Mouse (Mus musculus) midbrain, embryonic 15.5 days (tissue): ENCODE measurements around the gene Aff4. TPM values are rescaled to one million over a fixed set of nuclear protein-coding genes. Genes with fewer than 3 reads are reported as not detected.
A peak's percentile ranks its signal among the peaks of the same experiment; 100 is the strongest.

Experiments
- ATAC-seq: fragments of 200-750 bp; cut with Nextera tagmentation; replicated peaks from 2 replicates; pipeline ENCODE4 v1.8.0; 2017; ENCODE audit warnings: moderate TSS enrichment
- H3K27ac ChIP-seq: fragments of 300-500 bp; sonication (generic); 2 replicates; pipeline ENCODE4 v1.5.1; 2015; ENCODE audit warnings: mild to moderate bottlenecking, inconsistent platforms
- H3K27me3 ChIP-seq: fragments of 300-500 bp; sonication (generic); replicated peaks from 2 replicates; pipeline ENCODE4 v1.6.1; 2015; ENCODE audit warnings: inconsistent platforms
- H3K36me3 ChIP-seq: fragments of 300-500 bp; sonication (generic); replicated peaks from 2 replicates; pipeline ENCODE4 v1.6.1; 2015; ENCODE audit warnings: inconsistent platforms
- H3K4me1 ChIP-seq: fragments of 300-500 bp; sonication (generic); 2 replicates; pipeline ENCODE4 v1.6.1; 2015; ENCODE audit warnings: inconsistent platforms
- H3K4me2 ChIP-seq: fragments of 300-500 bp; sonication (generic); 2 replicates; pipeline ENCODE4 v1.6.1; 2015; ENCODE audit warnings: inconsistent platforms, mild to moderate bottlenecking, moderate library complexity
- H3K4me3 ChIP-seq: fragments of 300-500 bp; sonication (generic); 2 replicates; pipeline ENCODE4 v1.5.1; 2015; ENCODE audit warnings: mild to moderate bottlenecking, inconsistent platforms
- H3K9ac ChIP-seq: fragments of 300-500 bp; sonication (generic); 2 replicates; pipeline ENCODE4 v1.6.1; 2015; ENCODE audit warnings: mild to moderate bottlenecking, inconsistent platforms
- H3K9me3 ChIP-seq: fragments of 300-500 bp; sonication (generic); 2 replicates; pipeline ENCODE4 v1.6.1; 2016; ENCODE audit warnings: inconsistent platforms
- WGBS: fragments of 180-500 bp; shearing (Covaris S2); methylation state at CpG from one replicate; pipeline ENCODE4 v1.1.7; 2015; ENCODE audit warnings: mixed read lengths; 5-methylcytosine and 5-hydroxymethylcytosine counted together
- polyA plus RNA-seq: library from polyadenylated mRNA; unstranded; fragments of >200 nt; fragmentation: Nextera tagmentation; extraction: Ambion mirVana; gene quantifications from 2 replicates; pipeline ENCODE4 v1.2.1, GENCODE M21; 2015

Gene Aff4
- polyA plus RNA-seq, 1 experiment from 2014 or later, result 72.6 TPM

DNA sequence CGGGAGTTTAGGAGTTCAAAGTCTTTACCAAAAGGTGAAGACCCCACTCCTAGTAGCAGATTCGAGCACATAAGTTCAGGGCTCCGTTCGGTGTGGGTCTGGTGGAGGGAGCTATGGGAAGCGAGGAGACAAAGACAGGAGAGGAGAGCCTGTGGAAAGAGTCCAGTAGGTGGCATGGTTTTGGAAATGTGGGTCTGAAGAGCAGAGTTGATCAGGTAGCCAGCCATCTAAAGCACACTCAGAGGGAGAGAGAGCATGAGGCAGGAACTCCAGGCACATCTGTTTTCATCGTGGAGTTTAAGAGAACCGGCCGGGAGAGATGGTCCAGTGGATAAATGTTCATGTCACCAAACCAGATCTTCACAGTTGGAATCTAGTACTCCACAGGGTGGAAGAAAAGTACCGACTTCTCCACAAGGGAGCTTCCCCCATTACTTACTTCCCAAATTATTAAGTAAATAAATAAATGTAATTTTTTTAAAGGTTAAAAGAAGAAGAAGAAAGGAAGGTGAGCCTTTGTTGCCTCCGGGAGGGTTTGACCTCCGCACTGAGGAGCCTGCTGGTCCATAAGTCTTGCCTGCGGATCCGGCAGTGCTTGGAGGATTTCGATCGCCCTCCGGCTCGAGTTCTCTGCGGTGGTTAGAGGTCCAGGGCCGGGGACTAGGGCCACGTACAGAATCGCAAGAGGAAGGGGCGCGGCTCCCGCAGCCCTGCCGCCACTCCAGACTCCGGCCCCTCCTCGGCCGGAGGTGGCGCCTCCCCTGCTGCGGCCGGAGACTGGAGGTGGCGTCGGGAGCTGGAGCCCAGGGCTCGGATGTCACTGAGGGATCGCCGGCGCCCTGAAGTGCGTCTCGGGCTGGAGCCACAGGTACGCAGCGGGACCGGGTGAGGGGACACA is 106.1 kb downstream of the Aff4 start, which contains the start of the genes Gm10447 and Shroom1:
Gm10447 (minus strand) TSS at position 637 of the 898 bp plus-strand sequence.
Shroom1 (plus strand) TSS at position 732 of the 898 bp plus-strand sequence.
- Histone ChIP-seq H3K4me3 (peak within 1 kb of the TSS; percentile 47), H3K27me3 (peaks cover 53% of the 10 kb centered on the region), H3K4me1 (peaks cover 11% of the 10 kb centered on the region), H3K27ac (no peak within 1 kb of the TSS), H3K4me2 (peak within 1 kb of the TSS; percentile 80), H3K9me3 (no peaks in the 10 kb centered on the region), H3K9ac (peak within 1 kb of the TSS; percentile 40), H3K36me3 (no peaks in the 10 kb centered on the region)
- ATAC-seq, result peak; percentile 66; the same call in 1 of the 2 replicates
- 4% methylated on average over 41 of the region's 42 CpGs for WGBS

DNA sequence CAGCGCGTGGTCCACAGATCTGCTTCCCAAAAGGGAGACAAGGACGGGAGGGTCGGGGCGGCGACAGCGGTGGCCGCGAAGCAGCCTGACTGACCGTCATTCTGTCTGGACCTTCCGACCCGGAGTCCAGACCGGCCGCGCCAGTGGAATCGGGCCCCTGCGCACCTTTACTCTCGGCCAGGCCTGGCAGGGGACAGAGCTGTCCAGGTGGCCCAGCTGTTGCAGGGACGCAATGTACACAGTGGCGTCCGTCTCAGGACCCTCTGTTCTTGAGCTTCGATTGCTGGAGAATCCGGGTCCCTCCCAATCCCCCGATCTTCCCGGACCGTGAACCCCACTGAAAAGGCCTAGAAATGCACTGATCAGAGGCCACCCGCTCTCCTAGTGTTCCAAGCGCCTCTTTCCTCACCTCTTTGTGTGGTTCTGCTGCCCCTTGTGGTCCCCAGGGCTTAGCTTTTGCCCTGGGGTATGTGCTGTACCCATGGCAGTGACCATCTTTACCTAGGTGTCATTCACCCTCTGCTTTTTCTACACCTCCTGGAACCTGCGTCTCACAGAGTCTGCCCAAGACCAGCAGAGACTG is 106.8 kb downstream of the Aff4 start:
- peak overlapping the region; percentile 40 for H3K9ac ChIP-seq
- H3K27ac ChIP-seq, result no peak overlapping the region
- 5% methylated on average over 29 of the region's 29 CpGs for WGBS
- H3K27me3 ChIP-seq, result peaks cover 61% of the 10 kb centered on the region
- peak overlapping the region; percentile 80 for H3K4me2 ChIP-seq
- no peaks in the 10 kb centered on the region for H3K36me3 ChIP-seq
- no peak for ATAC-seq
- H3K4me3 ChIP-seq, result peak overlapping the region; percentile 47
- H3K9me3 ChIP-seq, result no peaks in the 10 kb centered on the region
- peaks cover 11% of the 10 kb centered on the region for H3K4me1 ChIP-seq

DNA sequence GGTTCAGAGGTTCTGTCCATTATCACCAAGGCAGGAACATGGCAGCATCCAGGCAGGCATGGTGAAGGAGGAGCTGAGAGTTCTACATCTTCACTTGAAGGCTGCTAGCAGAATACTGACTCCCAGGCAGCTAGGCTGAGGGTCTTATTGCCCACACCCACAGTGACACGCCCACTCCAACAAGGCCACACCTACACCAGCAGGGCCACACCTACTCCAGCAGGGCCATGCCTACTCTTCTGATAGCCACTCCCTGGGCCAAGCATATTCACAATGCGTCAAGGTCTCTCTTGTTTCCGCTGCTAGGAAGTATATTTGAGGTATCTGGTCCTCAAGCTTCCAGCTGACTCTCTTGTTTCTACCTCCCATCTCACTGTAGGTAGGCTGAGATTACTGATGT is 108.4 kb downstream of the Aff4 start:
- no peak overlapping the region for H3K9ac ChIP-seq
- H3K4me2 ChIP-seq, result no peak overlapping the region
- no peaks in the 10 kb centered on the region for H3K9me3 ChIP-seq
- 70% methylated on average over 3 of the region's 3 CpGs for WGBS
- no peak for ATAC-seq
- H3K27ac ChIP-seq, result no peak overlapping the region
- no peaks in the 10 kb centered on the region for H3K36me3 ChIP-seq
- H3K4me1 ChIP-seq, result peaks cover 20% of the 10 kb centered on the region
- peaks cover 76% of the 10 kb centered on the region for H3K27me3 ChIP-seq
- H3K4me3 ChIP-seq, result no peak overlapping the region

DNA sequence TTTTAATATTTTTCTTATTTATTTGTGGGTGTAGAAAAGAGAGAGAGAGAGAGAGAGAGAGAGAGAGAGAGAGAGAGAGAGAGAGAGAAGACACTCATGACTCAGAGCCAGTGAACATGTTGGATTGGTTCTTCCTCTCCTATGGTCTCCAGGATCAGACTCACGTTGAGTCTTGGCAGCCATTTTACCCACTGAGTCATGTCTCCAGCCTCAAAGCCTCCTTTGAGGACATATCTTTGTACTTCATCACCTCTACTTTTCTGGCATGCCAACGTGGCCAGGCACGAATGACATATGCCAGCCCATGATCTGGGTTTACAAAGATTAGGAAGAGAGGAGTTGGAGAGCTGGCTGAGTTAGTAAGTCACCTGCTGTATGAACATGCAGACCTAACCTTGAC is 109.6 kb downstream of the Aff4 start:
- Histone ChIP-seq H3K9me3 (peaks cover 3% of the 10 kb centered on the region; the same call in 1 of the 2 replicates), H3K9ac (no peak overlapping the region), H3K4me1 (peaks cover 21% of the 10 kb centered on the region), H3K27me3 (peaks cover 85% of the 10 kb centered on the region), H3K4me2 (no peak overlapping the region), H3K4me3 (no peak overlapping the region), H3K27ac (no peak overlapping the region), H3K36me3 (no peaks in the 10 kb centered on the region)
- no peak for ATAC-seq
- WGBS, result 83% methylated on average over 3 of the region's 3 CpGs

DNA sequence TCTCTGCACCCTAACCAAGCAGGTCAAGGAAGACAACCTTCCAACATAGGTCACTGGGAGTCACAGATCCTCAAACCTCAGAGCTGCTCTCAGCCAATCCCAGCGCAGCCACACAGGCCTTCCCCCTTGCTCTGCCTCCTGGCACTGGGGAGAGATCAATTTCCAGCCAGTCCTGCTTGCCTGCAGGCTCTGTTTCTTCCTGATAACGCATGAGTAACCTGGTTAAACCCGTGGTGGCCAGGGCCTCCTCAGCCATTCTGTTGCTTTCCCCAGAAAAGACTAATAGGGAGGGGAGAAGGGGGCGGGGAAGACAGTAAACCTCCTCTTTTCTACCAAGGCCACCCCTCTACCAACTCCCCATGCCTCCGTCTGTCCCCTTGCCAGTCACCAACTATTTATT is 111.1 kb downstream of the Aff4 start:
- no peak overlapping the region for H3K27ac ChIP-seq
- no peak overlapping the region for H3K4me3 ChIP-seq
- no peaks in the 10 kb centered on the region for H3K36me3 ChIP-seq
- no peak overlapping the region for H3K9ac ChIP-seq
- H3K4me2 ChIP-seq, result no peak overlapping the region
- H3K9me3 ChIP-seq, result peaks cover 3% of the 10 kb centered on the region; the same call in 1 of the 2 replicates
- no peak for ATAC-seq
- H3K27me3 ChIP-seq, result peaks cover 84% of the 10 kb centered on the region
- WGBS, result 19% methylated on average over 5 of the region's 5 CpGs
- H3K4me1 ChIP-seq, result peaks cover 26% of the 10 kb centered on the region

DNA sequence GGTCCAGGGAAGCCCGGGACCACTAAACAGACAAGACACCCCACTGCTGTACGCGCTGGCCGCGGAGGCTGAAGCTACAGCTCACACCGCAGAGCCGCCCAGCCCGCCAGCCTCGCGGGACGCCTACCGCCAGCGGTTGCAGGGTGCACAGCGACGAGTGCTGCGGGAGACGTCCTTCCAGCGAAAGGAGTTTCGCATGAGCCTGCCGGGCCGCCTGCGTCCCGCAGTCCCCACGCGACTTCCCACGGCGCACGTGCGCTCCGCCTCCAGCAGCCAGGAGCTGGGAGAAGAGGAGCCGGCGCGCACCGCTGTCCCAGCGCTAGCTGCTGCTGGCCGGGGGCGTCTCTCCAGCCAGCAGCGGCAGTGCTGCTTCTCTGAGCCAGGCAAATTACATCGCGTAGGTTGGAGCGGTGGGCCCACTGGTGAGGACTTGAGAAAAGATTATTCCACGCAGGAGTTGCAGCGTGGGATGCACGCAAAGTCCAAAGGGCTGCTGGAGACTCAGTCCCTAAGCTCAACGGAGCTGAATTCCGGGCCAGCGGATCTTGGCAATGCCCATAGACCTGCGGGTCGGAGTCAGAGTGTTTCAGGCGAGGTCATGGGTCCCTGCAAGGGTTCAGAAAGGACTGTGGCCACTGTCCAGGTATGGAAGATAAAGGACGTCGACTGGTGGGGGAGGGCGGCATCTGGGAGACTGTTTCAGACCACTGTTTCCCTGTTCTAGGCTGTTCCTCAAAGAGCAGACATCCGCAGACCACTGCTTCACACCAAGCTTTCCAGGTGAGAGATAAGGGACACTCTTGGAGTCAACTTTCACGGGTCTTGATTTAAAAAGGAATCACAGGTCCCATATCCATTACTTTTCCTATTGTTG is 113.2 kb downstream of the Aff4 start:
- ATAC-seq, result peak; percentile 40
- H3K9ac ChIP-seq, result peak overlapping the region; percentile 16; the same call in 1 of the 2 replicates
- peaks cover 19% of the 10 kb centered on the region for H3K4me1 ChIP-seq
- H3K27ac ChIP-seq, result no peak overlapping the region
- no peaks in the 10 kb centered on the region for H3K36me3 ChIP-seq
- peaks cover 3% of the 10 kb centered on the region; the same call in 1 of the 2 replicates for H3K9me3 ChIP-seq
- peaks cover 82% of the 10 kb centered on the region for H3K27me3 ChIP-seq
- 5% methylated on average over 55 of the region's 55 CpGs for WGBS
- H3K4me2 ChIP-seq, result peak overlapping the region; percentile 72
- peak overlapping the region; percentile 38 for H3K4me3 ChIP-seq

DNA sequence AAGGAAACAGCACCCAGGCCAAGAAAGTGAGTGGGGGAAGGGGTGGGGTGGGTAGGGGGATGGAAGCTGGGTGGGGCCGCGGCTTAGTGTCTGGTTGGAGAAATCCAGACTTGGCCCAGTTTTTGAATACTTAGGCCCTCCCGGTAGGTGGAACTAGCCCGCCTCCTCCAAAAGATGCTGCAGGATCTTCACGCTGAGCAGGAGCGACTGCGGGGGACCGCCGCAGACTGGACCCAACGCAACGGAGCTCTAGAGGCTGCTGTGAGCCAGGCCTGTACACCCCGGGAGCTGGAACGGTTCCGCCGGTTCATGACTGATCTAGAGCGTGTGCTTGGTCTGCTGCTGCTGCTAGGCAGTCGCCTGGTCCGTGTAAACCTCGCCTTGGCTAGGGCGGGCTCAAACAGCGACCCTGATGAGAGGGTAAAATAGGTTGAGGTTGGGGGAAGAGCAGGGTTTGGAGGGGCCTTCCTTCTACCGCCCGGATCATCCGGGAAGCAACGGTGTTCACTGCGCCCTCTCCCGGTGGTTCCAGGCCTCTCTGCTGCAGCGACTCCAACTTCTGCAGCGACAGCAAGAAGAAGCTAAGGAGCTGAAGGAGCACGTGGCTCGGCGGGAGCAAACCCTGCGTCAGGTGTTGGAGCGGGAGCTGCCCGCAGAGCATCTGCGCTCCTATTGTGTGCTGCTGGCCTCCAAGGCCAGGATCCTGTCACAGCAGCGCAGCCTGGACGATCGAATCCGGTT is 115.8 kb downstream of the Aff4 start:
- peaks cover 39% of the 10 kb centered on the region for H3K4me1 ChIP-seq
- 5% methylated on average over 40 of the region's 40 CpGs for WGBS
- ATAC-seq, result peak; percentile 40
- no peak overlapping the region for H3K27ac ChIP-seq
- H3K9ac ChIP-seq, result peak overlapping the region; percentile 24; the same call in 1 of the 2 replicates
- H3K36me3 ChIP-seq, result no peaks in the 10 kb centered on the region
- peaks cover 80% of the 10 kb centered on the region for H3K27me3 ChIP-seq
- H3K4me2 ChIP-seq, result peak overlapping the region; percentile 52
- H3K4me3 ChIP-seq, result peak overlapping the region; percentile 30
- H3K9me3 ChIP-seq, result peaks cover 3% of the 10 kb centered on the region; the same call in 1 of the 2 replicates

DNA sequence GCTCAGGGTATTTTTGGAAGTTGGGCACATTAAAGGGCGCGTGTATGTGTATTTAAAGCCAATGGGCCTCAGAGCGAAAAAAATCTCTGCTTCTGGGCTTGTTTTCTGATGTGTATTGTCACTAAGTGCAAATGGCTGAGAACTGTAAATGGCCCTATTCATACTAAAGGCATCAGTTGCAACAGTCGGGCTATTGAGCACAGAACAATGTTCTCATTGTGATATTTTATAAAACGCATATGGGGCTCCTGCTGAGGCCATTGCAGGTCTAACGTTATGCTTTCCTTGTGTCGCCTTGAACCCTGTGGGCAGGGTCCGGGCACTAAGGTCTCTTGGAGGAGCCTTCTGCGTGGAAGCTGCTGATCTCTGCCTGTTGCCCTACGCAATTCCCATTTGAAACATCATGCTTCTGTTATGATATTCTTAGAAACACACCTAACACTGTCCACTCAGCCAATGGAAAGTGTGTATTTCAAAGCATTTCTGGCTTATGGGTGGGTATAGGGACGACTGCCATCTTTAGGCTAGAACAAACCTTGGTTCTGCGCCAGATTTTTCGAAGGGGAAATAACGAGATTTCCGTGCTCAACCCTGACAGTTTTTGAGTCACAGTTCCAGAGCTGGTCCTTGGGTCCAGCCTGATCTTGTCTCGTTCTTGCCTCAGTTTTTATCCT is 118.8 kb downstream of the Aff4 start:
- WGBS, result 32% methylated on average over 16 of the region's 16 CpGs
- no peak overlapping the region for H3K9ac ChIP-seq
- H3K36me3 ChIP-seq, result no peaks in the 10 kb centered on the region
- H3K27ac ChIP-seq, result no peak overlapping the region
- peaks cover 28% of the 10 kb centered on the region for H3K4me1 ChIP-seq
- H3K4me2 ChIP-seq, result peak overlapping the region; percentile 54
- peaks cover 2% of the 10 kb centered on the region; the same call in 1 of the 2 replicates for H3K9me3 ChIP-seq
- peaks cover 52% of the 10 kb centered on the region for H3K27me3 ChIP-seq
- H3K4me3 ChIP-seq, result no peak overlapping the region
- ATAC-seq, result no peak

DNA sequence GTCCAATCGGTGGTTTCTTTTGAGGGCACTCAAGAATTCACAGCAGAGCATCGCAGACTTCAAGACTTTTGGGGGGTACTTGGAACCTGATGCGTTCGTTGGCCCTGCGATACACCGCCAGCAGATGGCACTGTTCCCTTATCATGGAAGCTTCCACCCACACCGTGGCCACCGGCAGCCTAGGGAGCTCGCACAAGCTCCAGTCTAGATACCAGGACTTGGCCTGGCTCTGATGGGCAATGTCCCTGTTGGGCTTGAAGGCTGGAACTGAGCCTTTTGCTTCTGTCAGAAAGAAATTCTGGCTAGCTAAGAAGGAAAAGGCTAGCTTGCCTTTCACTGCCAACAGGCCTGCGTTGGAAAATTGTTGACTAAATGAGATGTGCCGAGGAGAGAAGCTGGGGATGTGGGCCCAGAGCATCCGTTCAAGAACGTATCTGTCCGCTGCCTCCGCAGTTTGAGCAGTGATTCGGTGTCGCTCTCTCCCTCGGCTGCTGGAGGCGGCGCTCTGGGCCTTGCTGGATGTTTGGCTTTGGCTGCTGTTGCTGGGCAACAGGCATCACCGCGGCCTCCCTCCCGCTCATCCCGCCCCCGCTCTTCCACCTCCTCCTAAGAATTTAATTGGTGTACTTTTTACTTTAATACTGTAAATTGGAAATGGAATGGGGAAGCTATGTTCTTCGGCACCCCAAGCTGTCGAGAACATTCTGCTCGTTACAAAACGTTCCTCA is 119.5 kb downstream of the Aff4 start, which contains the start of gene Gm9837:
Gm9837 (minus strand) TSS at position 512 of the 728 bp plus-strand sequence.
- Histone ChIP-seq H3K4me1 (peaks cover 28% of the 10 kb centered on the region), H3K27me3 (peaks cover 45% of the 10 kb centered on the region), H3K4me3 (peak within 1 kb of the TSS; percentile 24), H3K27ac (peak within 1 kb of the TSS; percentile 61), H3K9ac (no peak within 1 kb of the TSS; the same call in 1 of the 2 replicates), H3K36me3 (no peaks in the 10 kb centered on the region), H3K4me2 (peak within 1 kb of the TSS; percentile 54), H3K9me3 (no peaks in the 10 kb centered on the region)
- 1% methylated on average over 29 of the region's 29 CpGs for WGBS
- ATAC-seq, result peak; percentile 77
